Mouse (Mus musculus) heart, postnatal 0 days (tissue): Measurements from ENCODE around the gene Dusp12.

ENCODE experiments used
- CTCF ChIP-seq: IDR thresholded peaks from 2 replicates; pipeline ENCODE4 v1.5.1; 2016; ENCODE audit warnings: antibody characterized with exemption, control low read depth, low read depth
- EP300 ChIP-seq: IDR thresholded peaks from 2 replicates; pipeline ENCODE4 v1.6.1; 2016; ENCODE audit warnings: antibody characterized with exemption, low read depth

DNA sequence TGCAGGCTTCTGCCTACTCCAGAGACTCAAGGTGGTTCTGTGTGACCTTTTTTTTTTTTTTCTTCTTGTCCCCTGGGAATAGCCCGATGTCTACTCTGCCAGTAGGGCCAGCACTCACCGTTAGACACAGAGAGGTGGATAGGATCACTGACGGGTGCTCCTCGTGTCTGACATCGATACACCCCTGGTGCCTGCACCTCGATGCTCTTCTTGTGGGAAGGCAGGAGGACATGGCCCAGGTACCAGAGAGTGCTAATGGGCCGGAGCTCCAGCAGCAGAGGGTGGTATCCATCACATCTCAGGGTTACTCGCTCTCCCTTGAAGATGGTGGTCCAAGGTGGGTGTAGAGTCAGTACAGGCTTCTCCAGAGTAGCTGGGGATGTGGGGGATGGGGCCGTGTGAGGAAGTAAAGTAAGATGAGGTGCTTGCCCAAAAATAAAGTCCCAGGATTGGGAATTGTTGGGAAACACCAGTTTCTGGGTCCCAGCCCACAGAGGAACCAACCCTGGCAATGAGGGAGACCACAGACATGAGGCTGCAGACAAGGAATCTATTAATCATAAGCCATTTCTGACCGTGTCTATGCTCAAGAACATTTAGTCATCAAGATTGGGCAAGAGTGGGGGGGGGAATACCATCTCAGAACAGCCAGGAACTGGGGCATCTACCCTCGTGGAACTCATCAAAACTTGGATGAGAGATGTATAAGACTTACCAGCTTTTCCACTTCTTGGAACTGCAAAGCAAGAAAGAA is 26.7 kb upstream of the Dusp12 start:
- TF ChIP-seq CTCF (no peak), EP300 (no peak)
